Mouse (Mus musculus) spleen, adult 2 months (tissue): ENCODE measurements around the gene Nrros.

Experiments used
- CTCF ChIP-seq: fragments of 200-500 bp; IDR thresholded peaks from 2 replicates; pipeline ENCODE4 v1.5.1; 2011; ENCODE audit warnings: mild to moderate bottlenecking, inconsistent platforms; ENCODE audit not compliant: insufficient read depth, insufficient read length, insufficient replicate concordance; ENCODE audit errors: extremely low read depth
- POLR2A ChIP-seq: fragments of 200-500 bp; IDR thresholded peaks from 2 replicates; pipeline ENCODE4 v1.6.1; 2011; ENCODE audit warnings: low read depth, low read length, inconsistent platforms

DNA sequence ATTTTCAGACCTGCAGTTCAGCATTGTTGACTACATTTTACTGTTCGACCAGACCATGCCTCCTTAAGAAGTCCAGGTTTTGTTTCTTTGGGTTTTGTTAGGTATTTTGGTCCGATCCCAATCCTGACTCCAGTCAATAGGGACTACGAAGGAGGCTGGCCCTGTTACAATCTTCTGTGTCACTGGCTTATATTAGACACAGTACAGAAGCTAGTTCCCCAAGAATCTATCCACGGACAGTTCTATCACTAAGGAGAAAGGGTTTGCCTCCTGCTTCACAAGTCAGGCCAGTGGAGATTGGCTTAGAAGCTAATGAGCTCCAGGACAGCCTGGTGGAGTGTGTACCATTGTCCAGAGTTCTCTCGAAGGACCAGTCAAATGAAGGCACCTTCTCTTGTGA is 1.5 kb downstream of the Nrros start:
- TF ChIP-seq POLR2A (no peak), CTCF (no peak)
